Mouse (Mus musculus) kidney, adult 10 weeks (tissue): ENCODE measurements around the gene Ccdc60. TPM values are rescaled to one million over a fixed set of nuclear protein-coding genes. Genes with fewer than 3 reads are reported as not detected.

Experiments
- polyA plus RNA-seq: library from polyadenylated mRNA; stranded (reverse); fragments of 350-450 nt; fragmentation: Illumina TruSeq; extraction: RNeasy Lipid Tissue Mini Kit (QIAGEN cat#74804); gene quantifications from one replicate; pipeline ENCODE4 v1.2.3, GENCODE M21; 2014; ENCODE audit warnings: low read depth, low replicate concordance

Ccdc60 gene
- not detected for polyA plus RNA-seq

DNA sequence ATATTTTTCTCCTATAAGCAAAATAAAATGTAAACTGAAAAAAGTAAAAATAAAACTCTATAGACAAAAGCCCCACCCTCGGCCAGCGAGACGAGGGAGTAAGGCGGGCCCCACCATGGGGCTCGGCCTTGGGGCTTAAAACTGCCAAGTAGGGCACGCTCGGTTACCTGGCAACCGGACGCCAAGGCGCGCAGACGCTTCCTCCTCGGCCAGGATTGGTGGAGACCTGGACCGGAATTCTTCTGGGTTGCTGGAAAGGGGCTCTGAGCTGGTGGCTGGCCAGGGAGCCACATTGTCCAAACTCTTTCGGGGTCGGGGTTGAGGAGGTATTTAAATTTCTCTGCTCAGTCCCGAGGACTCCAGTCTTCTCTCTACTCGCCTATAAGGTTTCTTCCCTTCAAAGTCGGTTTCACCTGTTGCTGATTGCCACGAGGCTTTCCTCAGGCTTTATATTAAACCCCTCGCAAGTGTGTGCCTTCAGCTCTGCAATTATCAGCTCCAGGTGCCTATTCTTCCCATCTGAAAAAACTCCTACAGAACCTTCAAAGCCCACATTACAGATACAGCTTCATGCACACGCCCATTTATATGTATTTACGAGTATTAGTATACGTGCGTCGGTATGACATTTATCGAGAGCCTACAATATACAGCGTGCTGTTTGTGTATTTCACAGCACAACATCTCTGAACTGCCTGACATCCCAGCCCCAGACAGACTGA lies at the start of gene Ccdc60:
Ccdc60 (minus strand) TSS at position 137 of the 722 bp plus-strand sequence.

GRCm38 (mm10) chr5:116083081-116083480 lies 205.7 kb downstream of the Ccdc60 start, which contains the start of gene Tmem233:
Gene Tmem233 (minus strand): TSS chr5:116083244.

Other genes with a start within 250 kb of the Ccdc60 start
- gene Tmem233, start 205.7 kb downstream of the Ccdc60 start, polyA plus RNA-seq: not detected
- gene Hspb8, start 133.9 kb upstream of the Ccdc60 start, polyA plus RNA-seq: 3.0 TPM